ENCODE assay signal across 16 mouse cellular contexts in genomic region chr1:158221048-158221447, GRCm38 (mm10).
DNase-seq lines count a peak whose midpoint lies in the region; ATAC-seq lines count a peak whose summit lies in the region.
"Had no signal": no experiment of that assay in that cellular context is flagged by ENCODE, and none has a peak within 500 bp of the region (broad histone marks: within the 10 kb centered on the region; RNA-seq: fewer than 3 reads in every experiment).

No protein-coding gene starts in this region.

- 0 out of 2 replicates have a peak overlapping the region, but pooled peaks have one; percentile 4 for H3K27ac ChIP-seq in neural tube, embryonic 13.5 days (replicated peaks)
- H3K27ac ChIP-seq in forebrain, embryonic 16.5 days (ENCODE audit: low read length) = no peak overlapping the region
- peak overlapping the region; percentile 35; the same call in 1 of the 2 replicates for H3K27ac ChIP-seq in midbrain, embryonic 12.5 days (replicated peaks)
- H3K27ac ChIP-seq: heart, embryonic 10.5 days; layer of hippocampus, adult 2 months; left cerebral cortex, adult 2 months had no signal

- ATAC-seq in neural tube, embryonic 13.5 days (ENCODE audit: low read depth) = no peak
- peak; percentile 38; the same call in 1 of the 2 replicates for ATAC-seq in forebrain, embryonic 16.5 days
- ATAC-seq in midbrain, embryonic 12.5 days (ENCODE audit: low FRiP score, low read depth) = peak; percentile 48; the same call in 1 of the 2 replicates

- H3K9me3 ChIP-seq in neural tube, embryonic 13.5 days = no peaks in the 10 kb centered on the region
- H3K9me3 ChIP-seq in forebrain, embryonic 16.5 days (ENCODE audit: control insufficient read depth, low read length) = no peaks in the 10 kb centered on the region
- H3K9me3 ChIP-seq in midbrain, embryonic 12.5 days = no peaks in the 10 kb centered on the region
- H3K9me3 ChIP-seq: heart, embryonic 10.5 days had no signal

- no peak overlapping the region for H3K9ac ChIP-seq in neural tube, embryonic 13.5 days
- no peak overlapping the region for H3K9ac ChIP-seq in forebrain, embryonic 16.5 days (replicated peaks; ENCODE audit: low read depth, low read length)
- H3K9ac ChIP-seq in midbrain, embryonic 12.5 days (replicated peaks) = no peak overlapping the region
- H3K9ac ChIP-seq: lung, embryonic 14.5 days had no signal

- no peak overlapping the region for H3K4me2 ChIP-seq in neural tube, embryonic 13.5 days
- no peak overlapping the region for H3K4me2 ChIP-seq in forebrain, embryonic 16.5 days (ENCODE audit: low read length)
- no peak overlapping the region for H3K4me2 ChIP-seq in midbrain, embryonic 12.5 days (replicated peaks)
- H3K4me2 ChIP-seq: lung, embryonic 14.5 days had no signal

- no peaks in the 10 kb centered on the region for H3K36me3 ChIP-seq in neural tube, embryonic 13.5 days
- H3K36me3 ChIP-seq in forebrain, embryonic 16.5 days (ENCODE audit: control insufficient read depth, insufficient read depth) = no peaks in the 10 kb centered on the region
- no peaks in the 10 kb centered on the region for H3K36me3 ChIP-seq in midbrain, embryonic 12.5 days
- H3K36me3 ChIP-seq: G1E; heart, embryonic 10.5 days had no signal

- no peaks in the 10 kb centered on the region for H3K27me3 ChIP-seq in neural tube, embryonic 13.5 days
- H3K27me3 ChIP-seq in forebrain, embryonic 16.5 days (replicated peaks; ENCODE audit: control insufficient read depth, insufficient read depth, low read length) = no peaks in the 10 kb centered on the region
- H3K27me3 ChIP-seq in midbrain, embryonic 12.5 days = no peaks in the 10 kb centered on the region

- no peak for DNase-seq in neural tube, embryonic 10.5 days (ENCODE audit: extremely low spot score, low spot score)
- no peak for DNase-seq in frontal cortex, postnatal 10 days (ENCODE audit: low spot score in 2 of 2)
- no peak for DNase-seq in cerebellum, postnatal 4 days (ENCODE audit: low spot score in 2 of 2)
- no peak for DNase-seq in c-Kit-positive CD71-positive TER-119-positive erythroid progenitor cells, embryonic 14.5 days (ENCODE audit: low spot score)
- no peak for DNase-seq in right cerebral cortex, postnatal 4 days
- DNase-seq: cerebellum, adult 11 months; gastrocnemius, postnatal 25 days; kidney, adult 2 months; lung, embryonic 14.5 days had no signal

- H3K4me1 ChIP-seq in neural tube, embryonic 13.5 days (replicated peaks) = peaks cover 11% of the 10 kb centered on the region
- H3K4me1 ChIP-seq in forebrain, embryonic 16.5 days (replicated peaks; ENCODE audit: control insufficient read depth, insufficient read depth, low read length) = 0 out of 2 replicates have a peak, but pooled peaks cover 2% of the 10 kb centered on the region
- peaks cover 17% of the 10 kb centered on the region for H3K4me1 ChIP-seq in midbrain, embryonic 12.5 days

- WGBS in neural tube, embryonic 13.5 days = 46% methylated on average over 4 of the region's 4 CpGs
- 12% methylated on average over 4 of the region's 4 CpGs for WGBS in forebrain, embryonic 16.5 days
- WGBS in midbrain, embryonic 12.5 days = 24% methylated on average over 4 of the region's 4 CpGs

- H3K4me3 ChIP-seq in neural tube, embryonic 13.5 days = no peak overlapping the region
- no peak overlapping the region for H3K4me3 ChIP-seq in forebrain, embryonic 16.5 days (replicated peaks; ENCODE audit: low read length)
- H3K4me3 ChIP-seq in midbrain, embryonic 12.5 days = no peak overlapping the region
- H3K4me3 ChIP-seq: heart, embryonic 10.5 days; layer of hippocampus, adult 2 months; left cerebral cortex, adult 2 months had no signal
